Mouse (Mus musculus) embryonic facial prominence, embryonic 13.5 days (tissue): Measurements from ENCODE around the gene Ubash3b. TPM values are rescaled to one million over a fixed set of nuclear protein-coding genes. Genes with fewer than 3 reads are reported as not detected.

Experiments
- ATAC-seq: fragments of 200-750 bp; cut with Nextera tagmentation; 2 replicates; pipeline ENCODE4 v1.8.0; 2017; ENCODE audit warnings: low read depth; ENCODE audit not compliant: insufficient number of reproducible peaks, insufficient read depth, low FRiP score, low TSS enrichment
- H3K27ac ChIP-seq: fragments of 300-500 bp; sonication (generic); 2 replicates; pipeline ENCODE4 v1.5.1; 2015; ENCODE audit warnings: moderate library complexity, mild to moderate bottlenecking, inconsistent platforms
- H3K27me3 ChIP-seq: fragments of 300-500 bp; sonication (generic); 2 replicates; pipeline ENCODE4 v1.6.1; 2015; ENCODE audit warnings: mild to moderate bottlenecking, inconsistent platforms
- H3K36me3 ChIP-seq: fragments of 300-500 bp; sonication (generic); 2 replicates; pipeline ENCODE4 v1.6.1; 2015; ENCODE audit warnings: mild to moderate bottlenecking, inconsistent platforms
- H3K4me1 ChIP-seq: fragments of 300-500 bp; sonication (generic); 2 replicates; pipeline ENCODE4 v1.6.1; 2015; ENCODE audit warnings: inconsistent platforms
- H3K4me2 ChIP-seq: fragments of 300-500 bp; sonication (generic); 2 replicates; pipeline ENCODE4 v1.6.1; 2015; ENCODE audit warnings: moderate library complexity, mild to moderate bottlenecking, inconsistent platforms
- H3K4me3 ChIP-seq: fragments of 300-500 bp; sonication (generic); 2 replicates; pipeline ENCODE4 v1.5.1; 2015; ENCODE audit warnings: mild to moderate bottlenecking, inconsistent platforms
- H3K9ac ChIP-seq: fragments of 300-500 bp; sonication (generic); 2 replicates; pipeline ENCODE4 v1.6.1; 2015; ENCODE audit warnings: mild to moderate bottlenecking, inconsistent platforms
- H3K9me3 ChIP-seq: fragments of 300-500 bp; sonication (generic); 2 replicates; pipeline ENCODE4 v1.6.1; 2016; ENCODE audit warnings: inconsistent platforms
- WGBS: fragments of 180-500 bp; shearing (Covaris S2); methylation state at CpG from one replicate; pipeline ENCODE4 v1.1.7; 2015; ENCODE audit warnings: mixed read lengths; 5-methylcytosine and 5-hydroxymethylcytosine counted together
- polyA plus RNA-seq: library from polyadenylated mRNA; unstranded; fragments of >200 nt; fragmentation: Nextera tagmentation; extraction: Ambion mirVana; gene quantifications from 2 replicates; pipeline ENCODE4 v1.2.1, GENCODE M21; 2015

Gene Ubash3b
- polyA plus RNA-seq, 1 experiment from 2014 or later: 7.8 TPM

- no peaks in the 10 kb centered on the region for H3K9me3 ChIP-seq
- H3K4me3 ChIP-seq: no peak overlapping the region
- peaks cover 49% of the 10 kb centered on the region for H3K4me1 ChIP-seq
- H3K27me3 ChIP-seq: no peaks in the 10 kb centered on the region
- H3K36me3 ChIP-seq: no peaks in the 10 kb centered on the region
- H3K27ac ChIP-seq: no peak overlapping the region
- H3K4me2 ChIP-seq: no peak overlapping the region
- ATAC-seq: no peak
- H3K9ac ChIP-seq: no peak overlapping the region
- 47% methylated on average over 7 of the region's 7 CpGs for WGBS
Observed at GRCm38 (mm10) chr9:41105201-41105643, 56.3 kb downstream of the Ubash3b start.

DNA sequence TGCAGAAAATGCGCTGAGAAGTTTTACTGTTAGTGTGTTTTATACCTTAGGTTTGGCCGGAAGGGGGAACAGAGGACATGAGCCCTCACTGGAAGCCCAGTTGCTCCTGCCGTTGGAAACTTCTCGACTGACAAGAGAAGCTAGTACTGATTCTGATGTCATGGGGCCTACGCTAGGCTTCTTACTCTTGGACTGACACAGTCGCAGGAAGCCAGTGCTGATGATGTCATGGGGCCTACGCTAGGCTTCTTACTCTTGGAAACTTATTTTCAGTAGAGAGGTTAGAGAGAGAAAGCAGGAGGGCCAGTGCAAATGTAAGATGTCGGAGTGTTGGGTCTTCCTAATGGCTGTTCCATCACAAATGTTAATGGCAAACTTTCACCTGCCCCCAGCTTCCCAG, 57.8 kb downstream of the Ubash3b start:
- no peak for ATAC-seq
- Histone ChIP-seq H3K9me3 (no peaks in the 10 kb centered on the region), H3K36me3 (no peaks in the 10 kb centered on the region), H3K27me3 (no peaks in the 10 kb centered on the region), H3K4me1 (peaks cover 62% of the 10 kb centered on the region), H3K9ac (no peak overlapping the region), H3K4me3 (no peak overlapping the region), H3K27ac (no peak overlapping the region), H3K4me2 (no peak overlapping the region)
- 95% methylated on average over 8 of the region's 8 CpGs for WGBS

- no peaks in the 10 kb centered on the region for H3K36me3 ChIP-seq
- no peaks in the 10 kb centered on the region for H3K9me3 ChIP-seq
- no peak overlapping the region for H3K4me2 ChIP-seq
- H3K4me1 ChIP-seq: peaks cover 62% of the 10 kb centered on the region
- H3K27ac ChIP-seq: peak overlapping the region; percentile 29; the same call in 1 of the 2 replicates
- no peaks in the 10 kb centered on the region for H3K27me3 ChIP-seq
- H3K4me3 ChIP-seq: no peak overlapping the region
- WGBS: 48% methylated on average over 10 of the region's 10 CpGs
- ATAC-seq: no peak
- H3K9ac ChIP-seq: no peak overlapping the region
Observed at GRCm38 (mm10) chr9:41102613-41103012, 58.9 kb downstream of the Ubash3b start.

- Histone ChIP-seq H3K27ac (peak overlapping the region; percentile 87), H3K36me3 (no peaks in the 10 kb centered on the region), H3K4me3 (no peak overlapping the region), H3K4me1 (peaks cover 60% of the 10 kb centered on the region), H3K9ac (no peak overlapping the region), H3K4me2 (peak overlapping the region; percentile 24), H3K27me3 (no peaks in the 10 kb centered on the region), H3K9me3 (no peaks in the 10 kb centered on the region)
- no peak for ATAC-seq
- WGBS: 61% methylated on average over 8 of the region's 8 CpGs
Observed at GRCm38 (mm10) chr9:41099897-41100296, 61.6 kb downstream of the Ubash3b start.

DNA sequence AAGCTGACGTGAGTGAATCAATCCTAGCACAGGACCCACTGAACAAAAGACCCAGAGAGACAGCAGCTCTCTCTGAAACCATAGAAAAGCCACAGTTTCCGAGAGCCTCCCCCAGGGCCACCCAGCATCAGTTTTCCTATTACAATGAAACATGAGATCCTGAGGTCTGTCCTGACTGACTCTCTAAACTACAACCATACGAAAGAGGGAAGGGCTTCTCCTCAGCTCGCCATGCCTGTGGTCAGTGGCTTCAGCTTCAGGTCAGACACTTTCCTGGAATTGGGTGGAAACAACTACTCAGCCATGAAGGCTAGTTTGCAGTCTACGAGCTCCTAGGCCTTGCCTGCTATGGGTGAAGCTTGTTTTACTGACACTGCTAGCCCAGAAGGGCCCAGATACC, 62.4 kb downstream of the Ubash3b start:
- WGBS: 22% methylated on average over 5 of the region's 5 CpGs
- peaks cover 58% of the 10 kb centered on the region for H3K4me1 ChIP-seq
- H3K4me3 ChIP-seq: no peak overlapping the region
- no peak overlapping the region for H3K9ac ChIP-seq
- ATAC-seq: no peak; the same call in 1 of the 2 replicates
- no peaks in the 10 kb centered on the region for H3K36me3 ChIP-seq
- no peak overlapping the region for H3K4me2 ChIP-seq
- H3K27me3 ChIP-seq: no peaks in the 10 kb centered on the region
- no peaks in the 10 kb centered on the region for H3K9me3 ChIP-seq
- H3K27ac ChIP-seq: peak overlapping the region; percentile 87

GRCm38 (mm10) chr9:41098065-41098464, 63.4 kb downstream of the Ubash3b start:
- no peak for ATAC-seq
- no peak overlapping the region for H3K4me3 ChIP-seq
- no peaks in the 10 kb centered on the region for H3K27me3 ChIP-seq
- no peak overlapping the region for H3K4me2 ChIP-seq
- H3K9me3 ChIP-seq: no peaks in the 10 kb centered on the region
- peak overlapping the region; percentile 87 for H3K27ac ChIP-seq
- no peak overlapping the region for H3K9ac ChIP-seq
- 33% methylated on average over 6 of the region's 6 CpGs for WGBS
- H3K4me1 ChIP-seq: peaks cover 55% of the 10 kb centered on the region
- no peaks in the 10 kb centered on the region for H3K36me3 ChIP-seq

DNA sequence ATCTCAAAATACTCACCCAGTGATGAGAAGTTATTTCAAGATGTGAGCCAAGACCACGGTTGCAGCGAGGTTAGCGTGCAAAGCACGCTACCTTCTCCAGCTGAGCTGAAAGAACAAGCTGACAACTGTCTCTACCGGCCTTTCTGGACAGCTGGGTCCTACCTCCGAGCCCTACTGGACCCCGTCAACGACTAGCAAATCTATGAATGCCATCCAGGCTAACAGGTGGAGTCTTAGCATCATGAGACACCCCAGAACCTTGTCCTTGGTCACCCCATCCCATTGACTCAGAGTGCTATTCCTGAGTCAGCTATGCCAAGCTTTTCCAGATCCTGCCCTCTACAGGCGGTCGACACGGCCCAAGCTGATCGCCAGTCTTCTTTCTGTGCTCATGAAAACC, 69.5 kb downstream of the Ubash3b start:
- H3K9me3 ChIP-seq: no peaks in the 10 kb centered on the region
- no peak overlapping the region for H3K4me3 ChIP-seq
- ATAC-seq: no peak
- H3K27ac ChIP-seq: no peak overlapping the region
- H3K4me2 ChIP-seq: no peak overlapping the region
- no peaks in the 10 kb centered on the region for H3K27me3 ChIP-seq
- peaks cover 13% of the 10 kb centered on the region for H3K4me1 ChIP-seq
- no peak overlapping the region for H3K9ac ChIP-seq
- WGBS: 89% methylated on average over 12 of the region's 12 CpGs
- H3K36me3 ChIP-seq: no peaks in the 10 kb centered on the region

GRCm38 (mm10) chr9:41091187-41091586, 70.3 kb downstream of the Ubash3b start:
- peaks cover 5% of the 10 kb centered on the region; the same call in 1 of the 2 replicates for H3K4me1 ChIP-seq
- no peak overlapping the region for H3K9ac ChIP-seq
- 59% methylated on average over 7 of the region's 7 CpGs for WGBS
- H3K4me3 ChIP-seq: no peak overlapping the region
- no peak for ATAC-seq
- no peaks in the 10 kb centered on the region for H3K9me3 ChIP-seq
- H3K4me2 ChIP-seq: no peak overlapping the region
- H3K27me3 ChIP-seq: no peaks in the 10 kb centered on the region
- no peak overlapping the region for H3K27ac ChIP-seq
- H3K36me3 ChIP-seq: no peaks in the 10 kb centered on the region

GRCm38 (mm10) chr9:41087831-41088383, 73.6 kb downstream of the Ubash3b start:
- Histone ChIP-seq H3K27ac (no peak overlapping the region), H3K4me3 (no peak overlapping the region), H3K27me3 (no peaks in the 10 kb centered on the region), H3K4me1 (peaks cover 18% of the 10 kb centered on the region), H3K4me2 (no peak overlapping the region), H3K36me3 (no peaks in the 10 kb centered on the region), H3K9ac (no peak overlapping the region), H3K9me3 (no peaks in the 10 kb centered on the region)
- WGBS: 71% methylated on average over 9 of the region's 9 CpGs
- no peak for ATAC-seq

GRCm38 (mm10) chr9:41084191-41084901, 77.2 kb downstream of the Ubash3b start:
- ATAC-seq: no peak
- no peaks in the 10 kb centered on the region for H3K9me3 ChIP-seq
- no peaks in the 10 kb centered on the region for H3K36me3 ChIP-seq
- no peaks in the 10 kb centered on the region for H3K27me3 ChIP-seq
- H3K27ac ChIP-seq: peak overlapping the region; percentile 40
- peaks cover 29% of the 10 kb centered on the region for H3K4me1 ChIP-seq
- peak overlapping the region; percentile 14; the same call in 1 of the 2 replicates for H3K4me2 ChIP-seq
- H3K9ac ChIP-seq: no peak overlapping the region
- 29% methylated on average over 11 of the region's 11 CpGs for WGBS
- no peak overlapping the region for H3K4me3 ChIP-seq

DNA sequence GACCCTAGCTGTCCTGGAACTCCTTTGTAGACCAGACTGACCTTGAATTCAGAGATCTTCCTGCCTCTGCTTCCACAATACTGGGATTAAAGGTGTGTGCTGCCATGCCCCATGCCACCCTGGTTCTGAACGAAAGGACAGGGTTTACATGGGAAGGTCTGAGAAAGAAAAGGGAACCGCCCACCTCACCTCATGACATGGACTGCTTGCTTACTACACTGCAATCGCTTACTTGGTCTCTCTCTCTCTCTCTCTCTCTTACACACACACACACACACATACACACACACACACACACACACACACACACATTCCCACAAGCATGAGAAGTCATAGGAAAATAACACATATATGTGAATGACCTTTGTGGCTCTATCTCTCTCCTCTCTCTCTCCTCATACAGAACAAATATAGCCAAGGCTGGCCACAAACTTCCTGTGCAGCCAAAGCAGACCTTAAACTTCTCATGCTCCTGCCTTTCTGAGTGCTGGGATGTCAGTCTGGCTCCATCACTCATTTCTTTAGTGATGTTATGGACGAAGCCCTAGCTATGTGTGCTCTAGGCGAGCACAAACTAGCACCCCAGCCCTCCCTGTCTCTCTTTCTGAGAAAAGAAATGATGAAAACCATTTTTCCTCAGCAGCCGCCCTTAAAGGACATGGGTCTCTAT, 78.0 kb downstream of the Ubash3b start:
- Histone ChIP-seq H3K9ac (no peak overlapping the region), H3K4me1 (peaks cover 34% of the 10 kb centered on the region), H3K9me3 (no peaks in the 10 kb centered on the region), H3K27me3 (no peaks in the 10 kb centered on the region), H3K27ac (peak overlapping the region; percentile 40), H3K4me3 (no peak overlapping the region), H3K4me2 (no peak overlapping the region), H3K36me3 (no peaks in the 10 kb centered on the region)
- ATAC-seq: no peak
- 84% methylated on average over 6 of the region's 6 CpGs for WGBS

- WGBS: 84% methylated on average over 3 of the region's 3 CpGs
- no peak overlapping the region for H3K9ac ChIP-seq
- H3K9me3 ChIP-seq: no peaks in the 10 kb centered on the region
- H3K4me3 ChIP-seq: no peak overlapping the region
- no peak overlapping the region for H3K27ac ChIP-seq
- no peaks in the 10 kb centered on the region for H3K27me3 ChIP-seq
- no peak for ATAC-seq
- no peaks in the 10 kb centered on the region for H3K36me3 ChIP-seq
- H3K4me2 ChIP-seq: no peak overlapping the region
- H3K4me1 ChIP-seq: peaks cover 38% of the 10 kb centered on the region
Observed at GRCm38 (mm10) chr9:41082891-41083290, 78.6 kb downstream of the Ubash3b start.
